Mouse (Mus musculus): Measurements from ENCODE around the gene Rps7. TPM values are rescaled to one million over a fixed set of nuclear protein-coding genes. Genes with fewer than 3 reads are reported as not detected.
A peak's percentile ranks its signal among the peaks of the same experiment; 100 is the strongest.

Rps7 gene
- total and polyA plus RNA-seq, 3 experiments, result 300 to 2,439 (median 476) TPM

- H3K9ac ChIP-seq (ENCODE audit: control insufficient read depth, low read depth, low read length, poor library complexity, severe bottlenecking), result no peak overlapping the region
- H3K9me3 ChIP-seq (replicated peaks; ENCODE audit: insufficient read depth, low read length), result no peaks in the 10 kb centered on the region
- no peak for TF ChIP-seq TAL1 (IDR thresholded peaks at IDR 0.05; ENCODE audit: low read length)
- TF ChIP-seq MAZ (IDR thresholded peaks at IDR 0.05; ENCODE audit: low read depth, low read length), result no peak
- no peak for TF ChIP-seq NRF1 (IDR thresholded peaks at IDR 0.05; ENCODE audit: insufficient read depth, low read depth, low read length, poor library complexity, severe bottlenecking)
- no peak for TF ChIP-seq CHD1 (IDR thresholded peaks at IDR 0.05; ENCODE audit: low read depth, low read length)
- no peak for TF ChIP-seq POLR2AphosphoS2 (IDR thresholded peaks at IDR 0.05; ENCODE audit: low read length)
- TF ChIP-seq ZKSCAN1 (IDR thresholded peaks at IDR 0.05; ENCODE audit: low read depth, low read length), result no peak
- TF ChIP-seq MYC (IDR thresholded peaks at IDR 0.05; ENCODE audit: low read depth, low read length), result no peak
- no peak for TF ChIP-seq ETS1 (IDR thresholded peaks at IDR 0.05; ENCODE audit: low read depth, low read length)
- no peak for TF ChIP-seq JUND (IDR thresholded peaks at IDR 0.05; ENCODE audit: low read depth, low read length)
- TF ChIP-seq MAFK (IDR thresholded peaks at IDR 0.05; ENCODE audit: borderline replicate concordance, low read depth, low read length), result no peak
- TF ChIP-seq POLR2A (IDR thresholded peaks at IDR 0.05; ENCODE audit: control insufficient read depth in 1 of 2, insufficient read depth in 1 of 2, low read depth in 1 of 2, low read length in 2 of 2, poor library complexity in 1 of 2), result no peak
- TF ChIP-seq CHD2 (IDR thresholded peaks at IDR 0.05; ENCODE audit: low read length), result no peak
- TF ChIP-seq ZMIZ1 (IDR thresholded peaks at IDR 0.05; ENCODE audit: low read depth, low read length), result no peak
- no peak for TF ChIP-seq EP300 (IDR thresholded peaks at IDR 0.05; ENCODE audit: low read depth in 1 of 2, low read length in 2 of 2)
- no peak for TF ChIP-seq TBP (IDR thresholded peaks at IDR 0.05; ENCODE audit: low read depth, low read length)
- no peak for TF ChIP-seq TCF12 (IDR thresholded peaks at IDR 0.05; ENCODE audit: low read depth, low read length)
- no peak for TF ChIP-seq POLR2AphosphoS5 (IDR thresholded peaks at IDR 0.05; ENCODE audit: borderline replicate concordance, low read depth, low read length)
- TF ChIP-seq MYB (IDR thresholded peaks at IDR 0.05; ENCODE audit: low read depth, low read length), result no peak
- TF ChIP-seq RAD21 (IDR thresholded peaks at IDR 0.05; ENCODE audit: low read depth, low read length), result no peak
- no peak for TF ChIP-seq BHLHE40 (IDR thresholded peaks at IDR 0.05; ENCODE audit: borderline replicate concordance, low read depth, low read length)
- no peak overlapping the region for H3K4me3 ChIP-seq (ENCODE audit: control insufficient read depth in 1 of 2, insufficient read depth in 1 of 2, low read depth in 2 of 2, low read length in 2 of 2)
- no peak overlapping the region for H3K27ac ChIP-seq (ENCODE audit: control insufficient read depth, low read depth, low read length)
- peaks cover 0 to 7% of the 10 kb centered on the region in 2 experiments; a peak in 3 of 4 replicates for H3K36me3 ChIP-seq (ENCODE audit: control insufficient read depth in 1 of 2, insufficient read depth in 2 of 2, low read length in 2 of 2)
- peaks cover 0 to 2% of the 10 kb centered on the region in 2 experiments; a peak in 1 of 4 replicates for H3K4me1 ChIP-seq (ENCODE audit: control insufficient read depth in 1 of 2, insufficient read depth in 2 of 2, low read length in 2 of 2)
- H3K27me3 ChIP-seq (ENCODE audit: control insufficient read depth in 1 of 2, insufficient read depth in 2 of 2, low read length in 2 of 2), result peaks cover 0 to 3% of the 10 kb centered on the region in 2 experiments; a peak in 1 of 4 replicates
- no peak for DNase-seq (ENCODE audit: low read depth, low spot score)
- H3K79me2 ChIP-seq (ENCODE audit: control insufficient read depth, insufficient read depth, low read length, poor library complexity), result peaks cover 19% of the 10 kb centered on the region
Measured at GRCm38 (mm10) chr12:28638778-28639177, 3.0 kb upstream of the Rps7 start.

- Histone ChIP-seq H3K36me3 (ENCODE audit: control insufficient read depth in 1 of 2, insufficient read depth in 2 of 2, low read length in 2 of 2) (peaks cover 20 to 25% of the 10 kb centered on the region in 2 experiments), H3K9ac (ENCODE audit: control insufficient read depth, low read depth, low read length, poor library complexity, severe bottlenecking) (no peak overlapping the region), H3K9me3 (replicated peaks; ENCODE audit: insufficient read depth, low read length) (no peaks in the 10 kb centered on the region), H3K4me1 (ENCODE audit: control insufficient read depth in 1 of 2, insufficient read depth in 2 of 2, low read length in 2 of 2) (peaks cover 0 to 18% of the 10 kb centered on the region in 2 experiments; a peak in 3 of 4 replicates), H3K27ac (ENCODE audit: control insufficient read depth, low read depth, low read length) (no peak overlapping the region), H3K4me3 (ENCODE audit: control insufficient read depth in 1 of 2, insufficient read depth in 1 of 2, low read depth in 2 of 2, low read length in 2 of 2) (peak overlapping the region; percentile 47 to 70; a peak in 3 of 4 replicates), H3K27me3 (ENCODE audit: control insufficient read depth in 1 of 2, insufficient read depth in 2 of 2, low read length in 2 of 2) (no peaks in the 10 kb centered on the region), H3K79me2 (ENCODE audit: control insufficient read depth, insufficient read depth, low read length, poor library complexity) (peaks cover 39% of the 10 kb centered on the region)
- TF ChIP-seq CHD2 (IDR thresholded peaks at IDR 0.05; ENCODE audit: low read length) (no peak), CHD1 (IDR thresholded peaks at IDR 0.05; ENCODE audit: low read depth, low read length) (no peak)
- no peak for DNase-seq (ENCODE audit: low read depth, low spot score)
Measured at GRCm38 (mm10) chr12:28636543-28636942, 790 bp upstream of the Rps7 start.
